Mouse (Mus musculus) MEL (cell line): ENCODE data around the gene Als2cl. TPM values are rescaled to one million over a fixed set of nuclear protein-coding genes. Genes with fewer than 3 reads are reported as not detected.

Experiments used
- DNase-seq: peaks from one replicate; pipeline ENCODE4 v3.0.0; 2011; ENCODE audit warnings: low read depth, low spot score
- H3K27ac ChIP-seq: 2 replicates; pipeline ENCODE4 v1.5.1; 2012; ENCODE audit warnings: low read depth, mild to moderate bottlenecking, control low read depth, low read length, moderate library complexity; ENCODE audit not compliant: control insufficient read depth
- H3K27me3 ChIP-seq, 2 experiments: fragments of 150-350 bp in 1 of 2; sonication (generic) in 1 of 2; 2 replicates each; pipeline ENCODE4 v1.6.1; 2012; ENCODE audit warnings: low read length in 2 of 2, mild to moderate bottlenecking in 2 of 2, improper control_type of control experiment in 1 of 2, moderate library complexity in 1 of 2; ENCODE audit not compliant: insufficient read depth in 2 of 2, control insufficient read depth in 1 of 2
- H3K36me3 ChIP-seq, 2 experiments: 2 replicates each; pipeline ENCODE4 v1.6.1; 2012 to 2014; ENCODE audit warnings: low read length in 2 of 2, improper control_type of control experiment in 1 of 2, inconsistent platforms in 1 of 2, mild to moderate bottlenecking in 1 of 2; ENCODE audit not compliant: insufficient read depth in 2 of 2, control insufficient read depth in 1 of 2
- H3K4me1 ChIP-seq, 2 experiments: fragments of 150-350 bp in 1 of 2; sonication (generic) in 1 of 2; 2 replicates each; pipeline ENCODE4 v1.6.1; 2012; ENCODE audit warnings: low read length in 2 of 2, improper control_type of control experiment in 1 of 2, mild to moderate bottlenecking in 1 of 2; ENCODE audit not compliant: insufficient read depth in 2 of 2, control insufficient read depth in 1 of 2
- H3K4me3 ChIP-seq, 2 experiments: fragments of 150-350 bp in 1 of 2; sonication (generic) in 1 of 2; 2 replicates each; pipeline ENCODE4 v1.5.1; 2012; ENCODE audit warnings: low read depth in 2 of 2, low read length in 2 of 2, mild to moderate bottlenecking in 2 of 2, moderate library complexity in 2 of 2, control low read depth in 1 of 2, improper control_type of control experiment in 1 of 2; ENCODE audit not compliant: control insufficient read depth in 1 of 2, insufficient read depth in 1 of 2
- H3K79me2 ChIP-seq: 2 replicates; pipeline ENCODE4 v1.6.1; 2012; ENCODE audit warnings: mild to moderate bottlenecking, low read length, moderate library complexity; ENCODE audit not compliant: control insufficient read depth, poor library complexity, insufficient read depth
- H3K9ac ChIP-seq: 2 replicates; pipeline ENCODE4 v1.6.1; 2012; ENCODE audit warnings: low read depth, mild to moderate bottlenecking, control low read depth, low read length, moderate library complexity; ENCODE audit not compliant: control insufficient read depth, poor library complexity, severe bottlenecking
- H3K9me3 ChIP-seq: fragments of 150-350 bp; sonication (generic); replicated peaks from 2 replicates; pipeline ENCODE4 v1.6.1; 2012; ENCODE audit warnings: mild to moderate bottlenecking, low read length, improper control_type of control experiment, moderate library complexity; ENCODE audit not compliant: insufficient read depth
- BHLHE40 ChIP-seq: IDR thresholded peaks from 2 replicates; pipeline ENCODE4 v1.6.1; 2012; ENCODE audit warnings: low read depth, mild to moderate bottlenecking, inconsistent platforms, low read length, improper control_type of control experiment, borderline replicate concordance
- CHD1 ChIP-seq: IDR thresholded peaks from 2 replicates; pipeline ENCODE4 v1.6.1; 2012; ENCODE audit warnings: low read depth, mild to moderate bottlenecking, inconsistent platforms, low read length, improper control_type of control experiment
- CTCF ChIP-seq, 3 experiments: IDR thresholded peaks in 2 of 3; conservative IDR thresholded peaks in 1 of 3; 2 replicates each; pipeline ENCODE4 v1.5.1; 2011 to 2012; ENCODE audit warnings: low read length in 3 of 3, low read depth in 2 of 3, mild to moderate bottlenecking in 2 of 3, improper control_type of control experiment in 1 of 3, inconsistent platforms in 1 of 3, mixed read lengths in 1 of 3, moderate library complexity in 1 of 3; ENCODE audit not compliant: control insufficient read depth in 1 of 3, insufficient read depth in 1 of 3, poor library complexity in 1 of 3, severe bottlenecking in 1 of 3
- E2F4 ChIP-seq: IDR thresholded peaks from 2 replicates; pipeline ENCODE4 v1.6.1; 2011; ENCODE audit warnings: low read depth, low read length, improper control_type of control experiment, borderline replicate concordance
- EP300 ChIP-seq, 2 experiments: IDR thresholded peaks; 2 replicates each; pipeline ENCODE4 v1.6.1; 2011; ENCODE audit warnings: improper control_type of control experiment in 2 of 2, low read length in 2 of 2, low read depth in 1 of 2, mild to moderate bottlenecking in 1 of 2
- ETS1 ChIP-seq: IDR thresholded peaks from 2 replicates; pipeline ENCODE4 v1.6.1; 2012; ENCODE audit warnings: low read depth, mild to moderate bottlenecking, inconsistent platforms, low read length, improper control_type of control experiment, moderate library complexity
- HCFC1 ChIP-seq: IDR thresholded peaks from 2 replicates; pipeline ENCODE4 v1.6.1; 2012; ENCODE audit warnings: low read depth, mild to moderate bottlenecking, inconsistent platforms, low read length, improper control_type of control experiment, moderate library complexity
- JUND ChIP-seq: IDR thresholded peaks from 2 replicates; pipeline ENCODE4 v1.6.1; 2011; ENCODE audit warnings: low read depth, mild to moderate bottlenecking, improper control_type of control experiment, low read length
- MAFK ChIP-seq: IDR thresholded peaks from 2 replicates; pipeline ENCODE4 v1.6.1; 2011; ENCODE audit warnings: low read depth, mild to moderate bottlenecking, low read length, improper control_type of control experiment, borderline replicate concordance
- MAZ ChIP-seq: IDR thresholded peaks from 2 replicates; pipeline ENCODE4 v1.6.1; 2012; ENCODE audit warnings: low read depth, mild to moderate bottlenecking, inconsistent platforms, low read length, improper control_type of control experiment
- MXI1 ChIP-seq: IDR thresholded peaks from 2 replicates; pipeline ENCODE4 v1.6.1; 2011; ENCODE audit warnings: mild to moderate bottlenecking, low read depth, low read length, improper control_type of control experiment
- MYC ChIP-seq: IDR thresholded peaks from 2 replicates; pipeline ENCODE4 v1.6.1; 2011; ENCODE audit warnings: low read depth, mild to moderate bottlenecking, low read length, improper control_type of control experiment, moderate library complexity
- NELFE ChIP-seq: IDR thresholded peaks from 2 replicates; pipeline ENCODE4 v1.6.1; 2011; ENCODE audit warnings: low read depth, low read length, improper control_type of control experiment
- NRF1 ChIP-seq: IDR thresholded peaks from 2 replicates; pipeline ENCODE4 v1.6.1; 2014; ENCODE audit warnings: low read depth, mild to moderate bottlenecking, inconsistent platforms, low read length, improper control_type of control experiment, moderate library complexity; ENCODE audit not compliant: poor library complexity, insufficient read depth, severe bottlenecking
- POLR2A ChIP-seq, 2 experiments: IDR thresholded peaks; 2 replicates each; pipeline ENCODE4 v1.6.1; 2011 to 2012; ENCODE audit warnings: low read length in 2 of 2, mild to moderate bottlenecking in 2 of 2, control low read depth in 1 of 2, improper control_type of control experiment in 1 of 2, low read depth in 1 of 2, moderate library complexity in 1 of 2; ENCODE audit not compliant: control insufficient read depth in 1 of 2, insufficient read depth in 1 of 2, poor library complexity in 1 of 2
- POLR2AphosphoS2 ChIP-seq: IDR thresholded peaks from 2 replicates; pipeline ENCODE4 v1.6.1; 2011; ENCODE audit warnings: low read length, improper control_type of control experiment
- POLR2AphosphoS5 ChIP-seq: IDR thresholded peaks from 2 replicates; pipeline ENCODE4 v1.6.1; 2012; ENCODE audit warnings: low read depth, borderline replicate concordance, mild to moderate bottlenecking, inconsistent platforms, low read length, moderate library complexity, mixed read lengths
- RCOR1 ChIP-seq: IDR thresholded peaks from 2 replicates; pipeline ENCODE4 v1.6.1; 2012; ENCODE audit warnings: low read depth, mild to moderate bottlenecking, inconsistent platforms, low read length, improper control_type of control experiment
- SIN3A ChIP-seq: IDR thresholded peaks from 2 replicates; pipeline ENCODE4 v1.6.1; 2012; ENCODE audit warnings: low read length, improper control_type of control experiment, inconsistent platforms
- SMC3 ChIP-seq: IDR thresholded peaks from 2 replicates; pipeline ENCODE4 v1.6.1; 2011; ENCODE audit warnings: low read depth, low read length, improper control_type of control experiment
- TCF12 ChIP-seq: IDR thresholded peaks from 2 replicates; pipeline ENCODE4 v1.6.1; 2014; ENCODE audit warnings: low read depth, mild to moderate bottlenecking, inconsistent platforms, low read length, improper control_type of control experiment, moderate library complexity
- USF1 ChIP-seq: IDR thresholded peaks from 2 replicates; pipeline ENCODE4 v1.6.1; 2014; ENCODE audit warnings: low read depth, mild to moderate bottlenecking, inconsistent platforms, low read length, improper control_type of control experiment, moderate library complexity
- ZKSCAN1 ChIP-seq: IDR thresholded peaks from 2 replicates; pipeline ENCODE4 v1.6.1; 2012; ENCODE audit warnings: low read depth, mild to moderate bottlenecking, inconsistent platforms, low read length, improper control_type of control experiment, moderate library complexity
- ZMIZ1 ChIP-seq: IDR thresholded peaks from 2 replicates; pipeline ENCODE4 v1.6.1; 2012; ENCODE audit warnings: low read depth, mild to moderate bottlenecking, inconsistent platforms, low read length, improper control_type of control experiment, moderate library complexity
- polyA plus RNA-seq, 2 experiments: library from polyadenylated mRNA; stranded (reverse) in 1 of 2; unstranded in 1 of 2; fragments of >175 nt in 1 of 2; fragments of >200 nt in 1 of 2; gene quantifications; 2 replicates each; pipeline versions ENCODE4 v1.2.1 to v1.2.4; 2012; ENCODE audit warnings: low replicate concordance in 2 of 2, low read depth in 1 of 2; ENCODE audit not compliant: insufficient read length in 2 of 2, insufficient read depth in 1 of 2, missing spikeins in 1 of 2
- total RNA-seq: library from RNA; depleted of rRNA; stranded (reverse); fragments of 300-350 nt; gene quantifications from 2 replicates; pipeline ENCODE4 v1.2.3, GENCODE M21; 2012

Gene Als2cl
- total and polyA plus RNA-seq, 3 experiments = 0.21 TPM; not detected in 2

DNA sequence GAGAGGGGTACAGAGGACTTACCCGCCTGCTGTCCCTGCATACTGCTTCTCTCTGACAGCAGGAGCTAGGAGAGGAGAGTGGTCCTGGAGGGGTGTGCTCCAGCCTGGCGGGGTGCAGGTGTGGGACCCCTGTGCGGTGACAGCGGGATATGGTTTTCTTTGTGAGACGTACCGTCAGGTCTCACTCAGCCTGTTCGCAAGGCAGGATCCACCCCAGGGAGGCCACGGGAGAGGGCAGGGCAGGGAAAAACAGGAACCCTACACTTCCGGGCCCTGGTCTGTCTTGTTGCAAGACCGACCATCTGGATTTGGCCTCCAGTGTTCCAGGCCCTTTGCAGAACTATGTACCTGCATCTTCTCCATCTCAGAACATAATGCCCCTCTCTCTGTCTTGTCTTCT, 13.8 kb downstream of the Als2cl start:
- H3K36me3 ChIP-seq = no peaks in the 10 kb centered on the region
- H3K4me1 ChIP-seq = no peaks in the 10 kb centered on the region
- TF ChIP-seq USF1 (no peak), CTCF (IDR thresholded peaks at IDR 0.05 in 2 of 3, conservative IDR thresholded peaks at IDR 0.05 in 1 of 3; ENCODE audit: control insufficient read depth in 1 of 3, insufficient read depth in 1 of 3, low read depth in 2 of 3, low read length in 3 of 3, poor library complexity in 1 of 3, severe bottlenecking in 1 of 3) (no peak), NELFE (no peak), NRF1 (no peak), EP300 (IDR thresholded peaks at IDR 0.05; ENCODE audit: low read depth in 1 of 2, low read length in 2 of 2) (no peak), MXI1 (no peak), MYC (no peak), BHLHE40 (no peak), HCFC1 (no peak), MAFK (no peak), ZKSCAN1 (no peak), ZMIZ1 (no peak), ETS1 (no peak), MAZ (no peak), POLR2AphosphoS2 (no peak), E2F4 (no peak), POLR2A (IDR thresholded peaks at IDR 0.05; ENCODE audit: control insufficient read depth in 1 of 2, insufficient read depth in 1 of 2, low read depth in 1 of 2, low read length in 2 of 2, poor library complexity in 1 of 2) (no peak), CHD1 (no peak), SMC3 (no peak)
- no peaks in the 10 kb centered on the region for H3K9me3 ChIP-seq
- H3K27me3 ChIP-seq = no peaks in the 10 kb centered on the region
- no peak for DNase-seq
- no peak overlapping the region for H3K9ac ChIP-seq
- H3K4me3 ChIP-seq = no peak overlapping the region
- no peak overlapping the region for H3K27ac ChIP-seq
- no peaks in the 10 kb centered on the region for H3K79me2 ChIP-seq

DNA sequence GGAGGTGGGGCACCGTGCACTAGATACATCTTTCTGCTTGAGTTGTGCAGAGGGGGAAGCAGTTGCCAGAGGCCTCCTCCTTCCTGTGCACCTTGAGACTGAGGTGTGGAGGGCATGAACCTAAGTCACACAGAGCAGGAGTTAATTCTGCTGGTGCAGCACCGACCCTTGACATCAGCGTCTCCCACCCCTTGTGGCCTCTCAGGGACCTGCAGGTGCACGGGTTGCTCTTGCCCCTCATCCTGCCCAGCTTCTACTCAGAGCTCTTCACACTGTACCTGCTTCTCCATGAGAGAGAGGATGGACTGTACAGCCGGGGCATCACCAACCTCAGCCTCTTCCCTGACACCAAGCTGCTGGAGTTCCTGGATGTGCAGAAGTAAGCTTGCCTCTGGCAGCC, 15.8 kb downstream of the Als2cl start:
- no peak for TF ChIP-seq MAZ
- TF ChIP-seq TCF12 = no peak
- TF ChIP-seq E2F4 = no peak
- TF ChIP-seq CHD1 = no peak
- TF ChIP-seq SIN3A = no peak
- no peak for TF ChIP-seq MYC
- no peak for TF ChIP-seq ZKSCAN1
- no peak for TF ChIP-seq USF1
- no peak for TF ChIP-seq POLR2AphosphoS5
- TF ChIP-seq JUND = no peak
- TF ChIP-seq RCOR1 = no peak
- Histone ChIP-seq H3K27ac (no peak overlapping the region), H3K79me2 (no peaks in the 10 kb centered on the region), H3K4me1 (no peaks in the 10 kb centered on the region), H3K27me3 (no peaks in the 10 kb centered on the region), H3K9me3 (no peaks in the 10 kb centered on the region), H3K9ac (no peak overlapping the region), H3K4me3 (no peak overlapping the region), H3K36me3 (no peaks in the 10 kb centered on the region)
- DNase-seq = no peak
